Mouse (Mus musculus) cerebellum, adult 18-20 months (tissue): ENCODE results near the gene Ccl20.

Experiments
- DNase-seq, 2 experiments: peaks; one replicate each; pipeline ENCODE4 v3.0.0; 2021

Ccl20 gene

GRCm38 (mm10) chr1:83116447-83117137 is at the start of gene Ccl20:
TSS of gene Ccl20 (plus strand) at chr1:83116766.
- no peak for DNase-seq

GRCm38 (mm10) chr1:83067205-83067604 is 49.4 kb upstream of the Ccl20 start:
- no peak for DNase-seq

- DNase-seq = no peak
Observed at GRCm38 (mm10) chr1:83075526-83076189, 40.9 kb upstream of the Ccl20 start.

- DNase-seq = peak; percentile 11
Observed at GRCm38 (mm10) chr1:83076190-83076917, 40.2 kb upstream of the Ccl20 start.

- DNase-seq = no peak
Observed at GRCm38 (mm10) chr1:83077016-83077415, 39.5 kb upstream of the Ccl20 start.

- no peak for DNase-seq
Observed at GRCm38 (mm10) chr1:83084790-83085189, 31.8 kb upstream of the Ccl20 start.

- no peak for DNase-seq
Observed at GRCm38 (mm10) chr1:83091268-83091667, 25.3 kb upstream of the Ccl20 start.

- no peak for DNase-seq
Observed at GRCm38 (mm10) chr1:83096935-83097334, 19.6 kb upstream of the Ccl20 start.

GRCm38 (mm10) chr1:83099160-83099559 is 17.4 kb upstream of the Ccl20 start:
- DNase-seq = no peak

- no peak for DNase-seq
Observed at GRCm38 (mm10) chr1:83099580-83100137, 16.9 kb upstream of the Ccl20 start.

GRCm38 (mm10) chr1:83101891-83102290 is 14.7 kb upstream of the Ccl20 start:
- DNase-seq = no peak

- no peak for DNase-seq
Observed at GRCm38 (mm10) chr1:83105464-83105863, 11.1 kb upstream of the Ccl20 start.

GRCm38 (mm10) chr1:83107410-83107978 is 9.1 kb upstream of the Ccl20 start:
- no peak for DNase-seq

- no peak for DNase-seq
Observed at GRCm38 (mm10) chr1:83110992-83111391, 5.6 kb upstream of the Ccl20 start.

- no peak for DNase-seq
Observed at GRCm38 (mm10) chr1:83111726-83112125, 4.8 kb upstream of the Ccl20 start.

- no peak for DNase-seq
Observed at GRCm38 (mm10) chr1:83117217-83117616, 651 bp downstream of the Ccl20 start.

- DNase-seq = no peak
Observed at GRCm38 (mm10) chr1:83117661-83118060, 1.1 kb downstream of the Ccl20 start.

GRCm38 (mm10) chr1:83119903-83120302 is 3.3 kb downstream of the Ccl20 start:
- DNase-seq = no peak

GRCm38 (mm10) chr1:83120312-83120711 is 3.7 kb downstream of the Ccl20 start:
- DNase-seq = no peak

- DNase-seq = no peak
Observed at GRCm38 (mm10) chr1:83123201-83123600, 6.6 kb downstream of the Ccl20 start.

- no peak for DNase-seq
Observed at GRCm38 (mm10) chr1:83135829-83136228, 19.3 kb downstream of the Ccl20 start.

GRCm38 (mm10) chr1:83137847-83138246 is 21.3 kb downstream of the Ccl20 start:
- no peak for DNase-seq

GRCm38 (mm10) chr1:83138721-83139120 is 22.2 kb downstream of the Ccl20 start:
- no peak for DNase-seq
